Mouse (Mus musculus) kidney, postnatal 4 days (tissue): ENCODE results near the gene P2rx2.

ENCODE experiments used
- DNase-seq, 2 experiments: peaks; one replicate each; pipeline ENCODE4 v3.0.0; 2021; ENCODE audit warnings: mixed read lengths in 2 of 2

Gene P2rx2

DNA sequence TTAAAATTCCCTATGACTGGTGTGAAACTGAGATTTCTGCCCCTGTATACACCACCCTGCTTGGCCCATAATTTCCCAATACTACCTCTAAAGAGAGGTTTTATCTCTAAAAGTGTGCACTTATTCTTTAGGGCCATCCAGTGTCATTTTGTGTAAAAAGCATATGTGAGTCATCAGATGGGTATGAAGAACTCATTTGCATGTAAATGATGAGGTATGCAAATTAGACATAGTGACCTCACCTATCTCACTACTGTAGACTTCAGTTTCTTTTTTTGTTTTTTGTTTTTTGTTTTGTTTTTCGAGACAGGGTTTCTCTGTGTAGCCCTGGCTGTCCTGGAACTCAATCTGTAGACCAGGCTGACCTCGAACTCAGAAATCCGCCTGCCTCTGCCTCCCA is 29.9 kb downstream of the P2rx2 start:
- no peak for DNase-seq

DNA sequence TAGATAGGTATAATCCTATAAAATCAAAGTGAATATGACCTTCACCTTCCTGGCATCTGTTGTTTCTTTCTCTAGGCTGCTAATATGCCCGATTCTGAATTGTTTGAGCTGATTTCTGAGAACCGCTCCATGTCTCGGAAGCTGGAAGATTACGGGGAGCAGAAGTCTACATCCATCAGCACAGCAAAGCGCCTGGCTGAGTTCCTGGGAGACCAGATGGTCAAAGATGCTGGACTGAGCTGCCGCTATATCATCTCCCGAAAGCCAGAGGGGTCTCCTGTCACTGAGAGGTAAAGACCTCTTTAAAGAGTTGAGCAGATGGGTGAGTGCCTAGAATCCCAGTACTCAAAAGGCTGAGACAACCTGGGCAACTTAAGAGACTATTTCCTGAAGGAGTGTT is 34.2 kb downstream of the P2rx2 start:
- DNase-seq: no peak

DNA sequence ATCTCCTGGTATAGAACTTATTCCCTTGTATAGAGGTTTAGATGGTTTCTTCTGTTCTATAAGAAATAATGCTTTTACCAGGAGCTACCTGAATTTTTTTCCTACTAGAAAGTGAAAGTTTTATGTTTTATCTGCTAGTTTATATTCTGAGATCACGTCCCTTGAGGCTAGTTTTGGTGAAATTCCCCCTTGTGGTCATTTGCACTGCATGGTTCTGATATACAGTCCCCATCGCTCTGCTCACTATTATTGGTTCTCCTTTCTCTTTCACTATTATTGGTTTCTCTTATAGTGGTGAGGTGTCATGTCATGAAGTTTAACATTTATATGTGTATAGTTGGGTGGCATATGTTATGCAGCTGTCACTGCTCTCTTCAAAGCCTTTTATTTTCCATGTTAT is 42.4 kb downstream of the P2rx2 start:
- no peak for DNase-seq

DNA sequence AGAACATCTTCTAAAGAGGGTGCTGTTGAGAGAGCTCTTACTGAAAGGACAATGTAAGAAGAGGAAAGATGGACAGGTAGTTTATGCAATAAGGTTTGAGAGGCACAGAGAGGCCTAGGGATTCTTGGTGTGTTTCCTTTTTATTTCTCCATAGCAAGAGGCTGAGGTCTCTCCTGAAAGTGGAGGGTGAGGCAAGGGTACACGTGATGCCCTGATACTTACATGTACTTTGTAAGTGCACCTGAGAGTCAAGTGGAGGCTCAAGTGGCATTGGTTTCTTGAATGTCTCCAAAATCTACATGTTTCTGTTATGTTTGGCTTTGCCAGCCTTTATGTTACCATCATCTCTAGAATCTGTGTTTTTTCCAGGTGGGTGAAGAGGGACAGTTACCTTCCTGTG is 46.4 kb downstream of the P2rx2 start:
- no peak for DNase-seq

DNA sequence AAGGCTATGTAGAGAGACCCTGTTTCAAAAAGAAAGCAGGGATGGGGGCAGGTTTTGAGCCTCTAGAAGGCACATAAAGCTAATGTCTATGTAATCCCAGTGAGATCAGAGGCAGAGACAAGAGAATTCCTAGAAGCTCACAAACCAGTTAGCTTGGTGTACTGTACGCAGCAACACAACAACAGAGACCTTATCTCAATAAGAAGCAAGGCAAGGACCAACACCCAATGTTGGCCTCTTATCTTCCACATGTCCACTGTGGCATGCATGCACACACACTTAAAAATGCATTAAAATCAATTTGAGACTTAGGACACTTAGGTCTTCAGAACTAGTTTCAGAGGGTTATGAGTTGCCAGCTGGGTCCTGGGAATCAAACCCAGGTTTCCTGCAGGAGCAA is 51.4 kb downstream of the P2rx2 start:
- no peak for DNase-seq
